Mouse (Mus musculus) lung, adult 2 months (tissue): ENCODE measurements at regions not wholly inside any gene's neighbourhood (a gene's known extent, or its start where the extent isn't known, plus 50 kb on each side); places are given as distances from the start of the nearest gene placed in this dataset.

Source experiments
- CTCF ChIP-seq: fragments of 200-500 bp; IDR thresholded peaks from 2 replicates; pipeline ENCODE4 v1.5.1; 2011; ENCODE audit warnings: mild to moderate bottlenecking, low read length, control low read depth; ENCODE audit not compliant: insufficient read depth
- POLR2A ChIP-seq: fragments of 200-500 bp; IDR thresholded peaks from 2 replicates; pipeline ENCODE4 v1.6.1; 2011; ENCODE audit warnings: low read depth, mild to moderate bottlenecking, control low read depth, low read length, borderline replicate concordance; ENCODE audit errors: extremely low read depth

DNA sequence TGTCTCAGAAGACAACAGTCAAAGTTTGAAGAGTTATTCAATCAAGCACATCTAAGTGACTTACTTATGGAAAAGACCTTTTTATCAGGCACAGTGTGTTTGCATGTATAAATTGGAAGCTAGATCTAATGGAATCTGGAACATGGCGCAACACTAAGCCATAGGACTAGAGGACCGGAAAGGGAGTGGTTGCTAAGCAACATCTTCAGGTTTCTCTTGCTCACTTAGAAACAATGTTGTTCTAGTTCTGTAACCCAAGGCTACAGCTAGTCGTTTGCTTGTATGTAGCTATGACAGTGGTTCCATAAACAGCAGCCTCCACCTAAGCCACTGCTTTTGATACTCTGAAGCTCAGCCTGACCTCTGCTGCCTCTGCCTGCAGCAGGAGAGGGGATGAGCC is 338.8 kb downstream of the Hs3st3b1 start:
- no peak for TF ChIP-seq CTCF
- no peak for TF ChIP-seq POLR2A
